Mouse (Mus musculus) heart, embryonic 10.5 days (tissue): ENCODE measurements around the gene Klhl4. TPM values are rescaled to one million over a fixed set of nuclear protein-coding genes. Genes with fewer than 3 reads are reported as not detected.

Source experiments
- DNase-seq: peaks from one replicate; pipeline ENCODE4 v3.0.0-alpha.2; 2017; ENCODE audit warnings: low spot score
- H3K27ac ChIP-seq: fragments of 300-500 bp; sonication (generic); 2 replicates; pipeline ENCODE4 v1.5.1; 2016; ENCODE audit warnings: mild to moderate bottlenecking
- H3K27me3 ChIP-seq: fragments of 300-500 bp; sonication (generic); 2 replicates; pipeline ENCODE4 v1.6.1; 2016; ENCODE audit warnings: mild to moderate bottlenecking; ENCODE audit not compliant: poor library complexity, insufficient read depth, severe bottlenecking
- H3K36me3 ChIP-seq: fragments of 300-500 bp; sonication (generic); 2 replicates; pipeline ENCODE4 v1.6.1; 2016; ENCODE audit warnings: mild to moderate bottlenecking, moderate library complexity
- H3K4me1 ChIP-seq: fragments of 300-500 bp; sonication (generic); 2 replicates; pipeline ENCODE4 v1.6.1; 2016; ENCODE audit warnings: mild to moderate bottlenecking
- H3K4me3 ChIP-seq: fragments of 300-500 bp; sonication (generic); 2 replicates; pipeline ENCODE4 v1.5.1; 2016; ENCODE audit warnings: mild to moderate bottlenecking, moderate library complexity
- H3K9me3 ChIP-seq: fragments of 300-500 bp; sonication (generic); 2 replicates; pipeline ENCODE4 v1.6.1; 2016; ENCODE audit warnings: mild to moderate bottlenecking, moderate library complexity
- WGBS: fragments of 180-500 bp; shearing (Covaris S2); methylation state at CpG from one replicate; pipeline ENCODE4 v1.1.7; 2016; 5-methylcytosine and 5-hydroxymethylcytosine counted together
- polyA plus RNA-seq: library from polyadenylated mRNA; unstranded; fragments of >200 nt; fragmentation: Nextera tagmentation; extraction: Ambion mirVana; gene quantifications from 2 replicates; pipeline ENCODE4 v1.2.1, GENCODE M21; 2016

The Klhl4 gene
- 27.2 and 52.8 TPM in 2 replicates for polyA plus RNA-seq

DNA sequence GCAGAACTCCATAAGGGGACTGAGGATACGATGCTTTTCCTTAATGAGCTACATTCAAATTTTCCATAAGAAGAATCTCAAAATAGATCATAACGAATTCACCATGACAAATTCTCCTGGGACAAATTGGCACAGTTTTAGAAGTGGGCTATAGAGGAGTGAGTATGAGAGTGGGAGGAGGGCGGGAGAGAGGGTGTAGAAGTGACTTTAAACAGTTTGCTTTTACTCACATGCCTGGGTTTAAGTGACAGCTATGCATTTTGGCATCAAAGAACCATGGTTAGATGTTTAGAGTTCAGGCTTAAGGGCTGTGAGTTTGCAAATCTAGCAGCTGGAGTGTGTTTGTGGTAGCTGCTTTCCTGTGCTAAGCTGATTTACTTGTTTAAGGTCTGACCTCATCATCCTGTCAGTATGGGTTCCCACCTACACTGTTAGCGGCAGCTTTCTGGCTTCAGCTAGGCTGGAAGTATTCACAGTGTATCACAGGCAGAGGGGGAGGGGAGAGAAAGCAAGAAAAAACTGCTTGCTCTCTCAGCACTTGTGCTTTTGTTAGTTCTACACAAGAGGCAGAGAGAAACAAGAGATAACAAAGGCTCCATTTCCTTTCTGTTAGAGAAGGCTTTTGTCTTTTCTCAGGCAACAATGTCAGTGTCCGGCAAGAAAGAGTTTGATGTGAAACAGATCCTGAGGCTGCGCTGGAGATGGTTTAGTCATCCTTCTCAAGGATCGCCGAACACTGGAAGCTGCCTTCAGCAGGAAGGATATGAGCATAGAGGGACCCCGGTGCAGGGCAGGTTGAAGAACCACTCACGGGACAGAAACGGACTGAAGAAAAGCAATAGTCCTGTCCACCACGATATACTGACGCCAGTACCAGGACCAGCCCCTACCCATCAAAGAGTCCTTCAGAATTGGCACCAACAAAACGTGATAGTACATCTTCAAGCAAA is at the start of gene Klhl4:
Gene Klhl4 (plus strand): TSS at position 552 of the 950 bp plus-strand sequence.
- no peaks in the 10 kb centered on the region for H3K9me3 ChIP-seq
- WGBS = 28% methylated on average over 14 of the region's 14 CpGs
- H3K4me1 ChIP-seq = no peaks in the 10 kb centered on the region
- DNase-seq = peak; percentile 76
- peak within 1 kb of the TSS; percentile 52; the same call in 1 of the 2 replicates for H3K27ac ChIP-seq
- no peaks in the 10 kb centered on the region for H3K36me3 ChIP-seq
- H3K4me3 ChIP-seq = peak within 1 kb of the TSS; percentile 45
- no peaks in the 10 kb centered on the region for H3K27me3 ChIP-seq

DNA sequence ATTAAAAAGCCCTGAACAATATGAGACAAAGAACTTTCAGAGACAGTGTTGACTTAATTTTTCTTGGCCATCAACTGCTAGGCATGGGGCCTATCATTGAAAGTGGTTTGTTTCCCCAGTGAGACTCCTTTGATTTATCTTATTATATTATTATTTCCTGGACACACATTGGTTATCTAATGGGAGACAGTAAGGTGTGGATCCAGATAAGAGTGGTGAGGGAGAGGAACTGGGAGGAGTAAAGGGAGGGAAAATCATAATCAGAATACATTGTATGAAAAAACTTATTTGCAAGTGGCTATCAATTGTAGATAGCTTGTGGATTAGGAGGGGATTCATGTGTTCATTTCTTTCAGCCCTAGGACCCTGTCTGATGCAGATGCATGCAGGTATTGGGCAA is 10.0 kb downstream of the Klhl4 start:
- H3K9me3 ChIP-seq = no peaks in the 10 kb centered on the region
- H3K36me3 ChIP-seq = no peaks in the 10 kb centered on the region

DNA sequence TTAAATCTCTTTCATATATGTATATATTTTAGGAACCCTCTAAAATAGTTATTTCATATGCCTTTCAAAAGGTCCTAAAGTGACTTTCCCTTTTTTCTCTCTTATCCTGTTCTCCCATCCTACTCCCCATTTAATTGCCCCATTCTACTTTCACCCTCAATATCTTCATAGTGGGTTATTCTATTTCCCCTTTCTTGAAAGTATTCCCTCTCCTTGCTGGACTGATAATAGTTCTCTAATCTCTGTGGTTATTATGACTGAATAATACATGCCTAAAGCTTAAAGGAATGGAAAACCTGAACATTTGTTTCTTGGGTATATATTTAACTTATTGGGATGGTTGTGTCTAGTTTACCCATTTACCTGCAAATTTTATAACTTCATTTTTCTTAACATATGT is 12.6 kb downstream of the Klhl4 start:
- no peak overlapping the region for H3K27ac ChIP-seq
- no peaks in the 10 kb centered on the region for H3K36me3 ChIP-seq
- H3K4me1 ChIP-seq = no peaks in the 10 kb centered on the region
- H3K27me3 ChIP-seq = no peaks in the 10 kb centered on the region
- DNase-seq = no peak
- H3K4me3 ChIP-seq = no peak overlapping the region
- H3K9me3 ChIP-seq = no peaks in the 10 kb centered on the region

More for the DNA sequence above, 10.0 kb downstream of the Klhl4 start:
- no peak for DNase-seq
- Histone ChIP-seq H3K27me3 (no peaks in the 10 kb centered on the region), H3K4me3 (no peak overlapping the region), H3K4me1 (no peaks in the 10 kb centered on the region), H3K27ac (no peak overlapping the region)

DNA sequence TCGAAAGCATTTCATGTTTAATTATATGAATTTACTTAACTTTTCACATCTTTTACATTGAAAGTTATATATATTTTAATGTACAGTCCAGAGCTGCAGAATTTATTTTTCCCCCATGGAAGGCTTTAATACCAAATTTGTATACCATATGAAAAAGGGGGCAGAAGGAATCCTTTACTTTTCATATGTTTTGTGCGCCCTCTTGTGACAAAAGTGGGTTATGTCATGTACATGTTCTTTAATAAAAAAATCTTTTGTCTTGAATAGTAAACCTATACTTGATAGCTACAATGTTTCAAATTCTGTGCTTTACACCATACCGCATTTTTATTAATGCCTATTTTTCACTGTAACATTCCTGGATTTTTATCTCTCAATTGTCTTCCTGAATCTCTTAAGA is 84.0 kb downstream of the Klhl4 start:
- WGBS = 37% methylated on average over 3 of the region's 3 CpGs
- H3K27ac ChIP-seq = no peak overlapping the region
- H3K4me1 ChIP-seq = no peaks in the 10 kb centered on the region
- no peaks in the 10 kb centered on the region for H3K36me3 ChIP-seq
- no peaks in the 10 kb centered on the region for H3K27me3 ChIP-seq
- H3K9me3 ChIP-seq = no peaks in the 10 kb centered on the region
- H3K4me3 ChIP-seq = no peak overlapping the region
- DNase-seq = no peak

DNA sequence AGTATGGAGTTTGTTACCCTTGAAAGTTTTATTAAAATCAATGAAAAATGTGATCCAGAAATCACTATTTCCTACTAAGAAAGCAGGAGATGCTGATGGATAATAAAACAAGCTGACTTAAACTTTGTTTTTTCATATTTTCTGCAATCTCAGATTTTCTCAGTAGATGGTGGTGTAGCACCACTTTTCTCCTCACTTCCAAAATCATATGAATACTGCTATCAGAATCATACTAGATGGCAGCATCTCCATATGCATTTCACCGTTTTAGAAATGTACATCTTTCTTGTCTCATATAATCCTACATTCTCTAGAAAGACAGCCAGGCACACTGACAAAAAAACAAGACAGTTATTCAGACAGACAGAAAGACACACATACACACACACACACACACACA is 108.2 kb downstream of the Klhl4 start:
- Histone ChIP-seq H3K27ac (no peak overlapping the region), H3K27me3 (no peaks in the 10 kb centered on the region), H3K36me3 (no peaks in the 10 kb centered on the region), H3K4me1 (no peaks in the 10 kb centered on the region), H3K9me3 (no peaks in the 10 kb centered on the region), H3K4me3 (no peak overlapping the region)
- no peak for DNase-seq
- WGBS = 58% methylated on average over 1 of the region's 1 CpGs
